Mouse (Mus musculus) kidney, postnatal 4 days (tissue): ENCODE measurements at regions not wholly inside any gene's neighbourhood (a gene's known extent, or its start where the extent isn't known, plus 50 kb on each side); places are given as distances from the start of the nearest gene placed in this dataset.
A peak's percentile ranks its signal among the peaks of the same experiment; 100 is the strongest.

ENCODE experiments used
- DNase-seq, 2 experiments: peaks; one replicate each; pipeline ENCODE4 v3.0.0; 2021; ENCODE audit warnings: mixed read lengths in 2 of 2

- DNase-seq = no peak
These were observed 690.9 kb downstream of the 1700064H15Rik start for GRCm38 (mm10) chr3:18937333-18938122.

DNA sequence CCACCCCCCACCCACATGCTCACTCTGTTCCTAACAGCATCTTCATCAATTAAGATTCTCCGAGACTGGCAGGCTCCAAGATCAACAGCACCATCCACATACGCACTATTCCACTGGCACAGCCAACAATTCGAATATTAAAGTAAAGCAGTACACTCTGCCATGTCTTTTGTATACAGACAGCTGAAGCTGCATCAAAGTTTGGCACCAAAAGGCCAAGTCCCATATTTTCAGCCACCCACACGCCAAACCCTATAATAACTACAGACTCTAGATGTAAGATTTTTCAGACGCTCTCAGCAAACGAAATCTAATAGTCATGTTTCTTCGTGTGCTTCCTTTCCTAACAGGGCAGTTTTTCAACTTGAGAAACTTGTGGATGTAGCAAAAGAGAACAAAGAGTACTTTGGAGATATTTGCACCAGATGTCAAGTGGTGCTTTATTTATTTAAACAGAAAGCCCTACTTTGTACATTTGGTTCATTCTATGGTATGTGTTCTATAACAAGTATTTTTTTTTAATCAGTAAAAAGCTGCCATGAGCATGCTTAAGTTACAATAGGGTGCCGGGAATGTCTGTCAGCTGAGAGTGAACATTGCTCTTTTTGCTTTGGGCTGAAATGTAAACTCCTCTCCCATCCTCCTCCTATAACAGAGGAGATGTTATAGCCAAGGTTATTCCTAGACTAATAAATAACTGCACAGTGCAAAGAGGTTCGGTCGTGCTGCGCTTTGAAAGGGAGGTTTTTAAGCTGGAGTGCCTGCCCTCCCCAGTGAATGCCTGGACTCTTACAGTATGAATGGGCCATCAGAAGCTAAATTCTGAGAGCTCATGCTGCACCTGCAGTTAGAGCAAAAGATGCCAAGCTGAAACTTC, 686.9 kb downstream of the 1700064H15Rik start:
- DNase-seq = no peak

GRCm38 (mm10) chr3:18960341-18960740, 668.1 kb downstream of the 1700064H15Rik start:
- DNase-seq = no peak

GRCm38 (mm10) chr3:18988662-18989061, 639.8 kb downstream of the 1700064H15Rik start:
- DNase-seq = no peak

- DNase-seq = peak; percentile 25 to 33
These were observed 638.8 kb downstream of the 1700064H15Rik start for GRCm38 (mm10) chr3:18989577-18990240.

DNA sequence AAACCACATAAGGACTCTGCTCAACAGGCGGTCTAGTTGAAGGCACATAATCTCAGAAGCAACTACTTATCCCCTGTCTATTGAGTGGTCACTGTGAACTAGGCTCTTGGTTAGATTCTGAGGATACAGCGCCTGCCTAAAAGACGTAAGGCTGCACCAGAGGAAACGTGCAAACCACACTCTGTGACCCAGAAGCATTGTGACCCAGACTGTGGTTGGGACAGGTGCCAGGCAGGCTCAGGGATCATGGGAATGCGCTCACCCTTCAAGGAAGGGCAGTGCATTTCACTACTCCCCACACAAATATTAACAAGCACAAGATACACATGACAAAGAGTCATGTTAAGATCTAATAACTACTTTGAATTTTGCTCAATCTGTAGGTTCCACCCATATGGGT, 628.3 kb downstream of the 1700064H15Rik start:
- peak; percentile 33 to 44 for DNase-seq

DNA sequence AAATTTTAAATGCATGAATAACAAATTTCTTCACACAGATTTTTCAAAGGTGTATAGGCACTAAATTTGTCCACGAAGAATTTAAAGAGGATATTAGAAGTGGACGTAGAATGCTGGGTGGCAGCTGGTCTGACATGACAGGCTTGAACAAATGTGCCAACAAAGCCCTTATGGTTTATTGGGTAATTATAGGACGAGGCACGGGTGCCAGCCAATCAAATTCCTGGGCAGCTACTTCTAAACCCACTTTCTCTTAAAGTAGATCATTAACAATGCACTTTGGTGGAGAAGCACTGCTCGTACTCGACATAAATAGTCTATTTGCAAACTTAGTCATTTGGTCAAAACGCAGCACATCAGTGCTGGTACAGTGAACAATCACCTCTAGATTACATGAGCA, 626.4 kb downstream of the 1700064H15Rik start:
- DNase-seq = no peak

DNA sequence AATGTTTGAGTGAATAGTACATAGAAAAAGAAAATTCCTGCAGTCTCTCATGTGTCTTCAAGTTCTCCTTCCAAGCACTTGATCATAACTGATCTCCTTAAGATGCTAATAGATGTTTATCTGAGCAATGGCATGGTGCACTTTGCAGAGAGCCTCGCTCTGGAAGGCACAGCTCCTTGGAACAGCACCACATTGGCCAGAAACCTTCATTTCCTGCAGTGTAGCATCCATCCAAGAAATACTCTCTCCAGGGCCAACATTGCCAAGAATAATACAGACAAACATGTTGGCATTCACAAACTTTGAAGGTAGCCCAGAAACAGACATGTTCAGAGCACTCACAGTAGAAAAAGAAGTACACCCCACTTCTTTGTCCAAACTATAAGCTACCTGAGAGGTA, 623.7 kb downstream of the 1700064H15Rik start:
- no peak for DNase-seq

DNA sequence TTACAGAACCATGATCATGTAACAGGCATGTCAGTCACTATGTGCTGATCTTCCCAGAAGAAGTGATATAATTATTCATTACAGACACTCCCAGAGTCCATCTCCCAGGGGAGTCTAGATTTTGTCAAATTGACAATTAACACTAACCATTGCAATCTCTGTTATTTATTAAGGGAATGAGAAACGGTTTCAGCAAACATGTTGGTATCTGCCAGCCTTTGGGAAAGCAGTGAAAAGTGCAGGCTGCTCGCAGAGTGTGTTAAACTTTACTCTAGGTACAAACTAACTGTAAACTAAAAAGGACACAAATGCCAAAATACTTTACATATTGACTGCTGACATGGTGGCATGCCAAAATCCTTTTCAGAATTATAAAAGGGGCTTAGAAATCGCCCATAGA, 583.9 kb downstream of the 1700064H15Rik start:
- no peak for DNase-seq

- DNase-seq = no peak
These were observed 582.5 kb downstream of the 1700064H15Rik start for GRCm38 (mm10) chr3:19045933-19046332.

DNA sequence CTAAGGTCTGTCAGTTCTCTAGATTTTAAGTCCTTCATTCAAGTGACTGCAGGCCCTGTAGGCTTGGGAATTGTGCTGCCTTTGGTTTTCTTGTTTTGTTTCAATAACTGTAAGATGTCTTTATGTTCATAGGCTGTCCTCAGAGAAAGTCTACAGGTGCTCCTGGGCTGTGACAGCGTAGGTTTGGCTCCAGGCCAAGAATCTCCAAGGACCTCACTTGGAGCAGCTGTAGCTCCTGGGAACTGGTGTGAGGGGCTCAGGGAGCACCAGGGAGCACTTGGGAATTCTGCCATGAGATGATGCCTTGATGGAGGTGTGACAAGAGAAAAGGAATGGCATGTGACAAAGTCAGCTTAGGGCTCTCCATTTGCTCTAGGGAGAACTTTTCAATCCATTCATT, 581.9 kb downstream of the 1700064H15Rik start:
- DNase-seq = peak in 1 of 2 experiments; percentile 7

DNA sequence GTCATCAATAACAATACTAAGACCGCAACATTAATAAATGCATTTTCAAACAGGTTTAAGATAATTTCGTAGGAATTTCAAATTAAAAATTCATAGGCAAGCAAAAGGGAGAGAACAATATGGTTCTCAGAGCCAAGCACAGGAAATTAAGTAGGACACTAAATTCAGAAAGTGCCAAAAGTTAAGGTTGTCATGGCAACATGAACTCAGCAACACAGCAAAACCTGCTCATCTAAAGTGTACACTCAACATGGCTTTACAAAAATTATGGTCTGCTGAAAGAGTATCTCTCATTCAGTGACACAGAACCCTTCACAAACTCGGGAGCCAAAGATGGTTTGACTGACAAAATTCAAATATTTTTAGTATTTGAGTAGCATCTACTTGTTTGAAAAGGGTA, 572.5 kb downstream of the 1700064H15Rik start:
- DNase-seq = no peak

DNA sequence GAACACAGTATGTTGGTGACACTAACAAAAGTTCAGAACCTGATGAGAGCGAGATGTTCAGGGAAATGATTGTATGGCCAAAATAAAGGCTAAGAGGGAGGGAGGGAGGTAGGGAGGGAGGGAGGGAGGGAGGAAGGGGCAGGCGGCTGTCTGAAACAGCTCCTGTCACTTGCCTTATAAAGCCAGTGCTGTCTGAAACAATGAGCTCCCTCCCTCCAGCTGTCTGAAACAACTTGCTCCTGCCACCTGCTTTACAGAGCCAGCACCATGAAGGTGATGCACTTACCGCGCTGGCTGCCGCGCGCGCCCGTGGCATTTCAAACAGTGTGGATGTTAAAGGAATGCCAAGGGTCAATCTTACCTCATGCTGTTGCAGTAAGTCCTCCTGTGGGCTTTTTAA, 571.9 kb downstream of the 1700064H15Rik start:
- DNase-seq = no peak

- peak; percentile 10 to 34 for DNase-seq
These were observed 568.3 kb downstream of the 1700064H15Rik start for GRCm38 (mm10) chr3:19059906-19060870.

GRCm38 (mm10) chr3:19061488-19062248, 566.8 kb downstream of the 1700064H15Rik start:
- peak; percentile 10 to 18 for DNase-seq

- DNase-seq = peak; percentile 26 to 56
These were observed 566.1 kb downstream of the 1700064H15Rik start for GRCm38 (mm10) chr3:19062249-19062859.

DNA sequence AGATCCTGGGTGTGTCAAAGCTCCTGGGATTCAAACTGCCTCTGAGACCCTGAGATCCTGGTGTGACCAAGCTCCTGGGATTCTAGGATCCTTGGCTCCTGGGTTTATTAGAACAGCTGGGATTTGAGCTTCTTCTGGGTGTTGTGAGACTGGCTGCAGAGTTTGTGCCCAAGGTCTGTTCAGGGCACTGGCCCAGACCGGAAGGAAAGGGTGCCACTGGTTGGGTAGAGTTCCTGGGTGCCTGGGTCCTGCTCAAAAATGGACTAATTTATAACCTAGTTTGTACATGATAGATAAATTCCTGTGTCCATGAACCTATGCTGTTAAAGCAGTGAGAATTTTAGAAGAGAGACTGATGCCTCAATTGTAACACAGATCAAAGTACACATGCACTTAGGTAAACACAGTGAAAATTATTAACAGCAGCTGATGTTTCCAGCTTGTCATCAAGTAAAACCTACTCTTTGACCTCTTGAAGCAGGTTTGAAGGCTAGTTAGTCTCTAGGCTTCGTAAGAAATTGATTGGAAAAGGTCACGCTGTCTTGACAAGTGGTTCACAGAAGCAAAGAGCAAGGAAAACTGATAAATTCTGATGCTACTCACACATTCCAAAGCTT, 561.2 kb downstream of the 1700064H15Rik start:
- no peak for DNase-seq
